Mouse (Mus musculus) C2C12 (cell line): ENCODE data around the gene Oas1a.

Experiments
- CEBPB ChIP-seq: IDR thresholded peaks from one replicate; pipeline ENCODE4 v1.6.1; 2011; ENCODE audit warnings: low read depth, mild to moderate bottlenecking, control low read depth, moderate library complexity
- CTCF ChIP-seq: IDR thresholded peaks from one replicate; pipeline ENCODE4 v1.5.1; 2011; ENCODE audit not compliant: control insufficient read depth, insufficient read depth, insufficient read length
- FOSL1 ChIP-seq: IDR thresholded peaks from one replicate; pipeline ENCODE4 v1.8.0; 2011; ENCODE audit warnings: mild to moderate bottlenecking, low read length; ENCODE audit not compliant: poor library complexity, insufficient read depth, severe bottlenecking
- MAX ChIP-seq: IDR thresholded peaks from one replicate; pipeline ENCODE4 v1.6.1; 2011; ENCODE audit warnings: mild to moderate bottlenecking, control low read depth
- MYOD1 ChIP-seq: IDR thresholded peaks from one replicate; pipeline ENCODE4 v1.6.1; 2011; ENCODE audit warnings: low read depth; ENCODE audit not compliant: control insufficient read depth, insufficient read length
- MYOG ChIP-seq: IDR thresholded peaks from one replicate; pipeline ENCODE4 v1.6.1; 2011; ENCODE audit not compliant: control insufficient read depth, insufficient read length; ENCODE audit errors: extremely low read depth
- USF1 ChIP-seq: IDR thresholded peaks from one replicate; pipeline ENCODE4 v1.6.1; 2011; ENCODE audit warnings: low read depth, mild to moderate bottlenecking, control low read depth, moderate library complexity

GRCm38 (mm10) chr5:120895231-120895900 lies 12.0 kb downstream of the Oas1a start:
- TF ChIP-seq MAX (no peak), CTCF (no peak), MYOD1 (no peak), MYOG (no peak), CEBPB (no peak), USF1 (no peak), FOSL1 (no peak)
